Mouse (Mus musculus) limb, embryonic 13.5 days (tissue): ENCODE measurements around the gene Fam216b. TPM values are rescaled to one million over a fixed set of nuclear protein-coding genes. Genes with fewer than 3 reads are reported as not detected.
A peak's percentile ranks its signal among the peaks of the same experiment; 100 is the strongest.

ENCODE experiments used
- ATAC-seq: fragments of 200-750 bp; cut with Nextera tagmentation; 2 replicates; pipeline ENCODE4 v1.8.0; 2017; ENCODE audit warnings: low read depth, moderate number of reproducible peaks, moderate TSS enrichment; ENCODE audit not compliant: low FRiP score
- H3K27ac ChIP-seq: fragments of 300-500 bp; sonication (generic); 2 replicates; pipeline ENCODE4 v1.5.1; 2015; ENCODE audit warnings: inconsistent platforms, mild to moderate bottlenecking, moderate library complexity
- H3K27me3 ChIP-seq: fragments of 300-500 bp; sonication (generic); 2 replicates; pipeline ENCODE4 v1.6.1; 2015; ENCODE audit warnings: mild to moderate bottlenecking, inconsistent platforms
- H3K36me3 ChIP-seq: fragments of 300-500 bp; sonication (generic); 2 replicates; pipeline ENCODE4 v1.6.1; 2015; ENCODE audit warnings: inconsistent platforms, mild to moderate bottlenecking, moderate library complexity
- H3K4me1 ChIP-seq: fragments of 300-500 bp; sonication (generic); 2 replicates; pipeline ENCODE4 v1.6.1; 2015; ENCODE audit warnings: inconsistent platforms
- H3K4me2 ChIP-seq: fragments of 300-500 bp; sonication (generic); replicated peaks from 2 replicates; pipeline ENCODE4 v1.6.1; 2015; ENCODE audit warnings: inconsistent platforms, mild to moderate bottlenecking, moderate library complexity
- H3K4me3 ChIP-seq: fragments of 300-500 bp; sonication (generic); 2 replicates; pipeline ENCODE4 v1.5.1; 2015; ENCODE audit warnings: moderate library complexity, mild to moderate bottlenecking, inconsistent platforms
- H3K9ac ChIP-seq: fragments of 300-500 bp; sonication (generic); 2 replicates; pipeline ENCODE4 v1.6.1; 2015; ENCODE audit warnings: mild to moderate bottlenecking, inconsistent platforms
- H3K9me3 ChIP-seq: fragments of 300-500 bp; sonication (generic); 2 replicates; pipeline ENCODE4 v1.6.1; 2016; ENCODE audit warnings: inconsistent platforms
- WGBS: fragments of 180-500 bp; shearing (Covaris S2); methylation state at CpG from one replicate; pipeline ENCODE4 v1.1.7; 2015; 5-methylcytosine and 5-hydroxymethylcytosine counted together
- polyA plus RNA-seq: library from polyadenylated mRNA; unstranded; fragments of >200 nt; fragmentation: Nextera tagmentation; extraction: Ambion mirVana; gene quantifications from 2 replicates; pipeline ENCODE4 v1.2.1, GENCODE M21; 2015

Gene Fam216b
- polyA plus RNA-seq, 1 experiment from 2014 or later, result not detected

- no peak overlapping the region for H3K27ac ChIP-seq
- no peak overlapping the region for H3K9ac ChIP-seq
- no peak for ATAC-seq
- H3K4me1 ChIP-seq, result peaks cover 9% of the 10 kb centered on the region
- H3K36me3 ChIP-seq, result no peaks in the 10 kb centered on the region
- H3K4me3 ChIP-seq, result no peak overlapping the region
- no peak overlapping the region for H3K4me2 ChIP-seq
- H3K9me3 ChIP-seq, result no peaks in the 10 kb centered on the region
- H3K27me3 ChIP-seq, result no peaks in the 10 kb centered on the region
- WGBS, result 90% methylated on average over 6 of the region's 6 CpGs
These were observed 48.2 kb downstream of the Fam216b start for GRCm38 (mm10) chr14:78040643-78041042.

- Histone ChIP-seq H3K9ac (no peak overlapping the region), H3K27ac (no peak overlapping the region), H3K27me3 (no peaks in the 10 kb centered on the region), H3K36me3 (no peaks in the 10 kb centered on the region), H3K4me1 (peaks cover 11% of the 10 kb centered on the region), H3K4me2 (peak overlapping the region; percentile 46), H3K4me3 (no peak overlapping the region), H3K9me3 (no peaks in the 10 kb centered on the region)
- no peak for ATAC-seq
- WGBS, result 42% methylated on average over 8 of the region's 8 CpGs
These were observed 49.9 kb downstream of the Fam216b start for GRCm38 (mm10) chr14:78038876-78039275.

Other genes with a start within 250 kb of the Fam216b start
- 99.9 and 108 TPM in 2 replicates for gene Dnajc15, start 213.9 kb downstream of the Fam216b start, polyA plus RNA-seq
- gene Epsti1, start 184.8 kb downstream of the Fam216b start, polyA plus RNA-seq, result 0.37 and 0.59 TPM in 2 replicates
- 0.51 and 0.61 TPM in 2 replicates for gene Tnfsf11, start 219.0 kb upstream of the Fam216b start, polyA plus RNA-seq